Mouse (Mus musculus) NIH3T3 (cell line): ENCODE measurements around the gene Rps12-ps3.

Experiments
- DNase-seq: peaks from one replicate; pipeline ENCODE4 v3.0.0-alpha.2; 2012; ENCODE audit warnings: low read depth

The Rps12-ps3 gene

DNA sequence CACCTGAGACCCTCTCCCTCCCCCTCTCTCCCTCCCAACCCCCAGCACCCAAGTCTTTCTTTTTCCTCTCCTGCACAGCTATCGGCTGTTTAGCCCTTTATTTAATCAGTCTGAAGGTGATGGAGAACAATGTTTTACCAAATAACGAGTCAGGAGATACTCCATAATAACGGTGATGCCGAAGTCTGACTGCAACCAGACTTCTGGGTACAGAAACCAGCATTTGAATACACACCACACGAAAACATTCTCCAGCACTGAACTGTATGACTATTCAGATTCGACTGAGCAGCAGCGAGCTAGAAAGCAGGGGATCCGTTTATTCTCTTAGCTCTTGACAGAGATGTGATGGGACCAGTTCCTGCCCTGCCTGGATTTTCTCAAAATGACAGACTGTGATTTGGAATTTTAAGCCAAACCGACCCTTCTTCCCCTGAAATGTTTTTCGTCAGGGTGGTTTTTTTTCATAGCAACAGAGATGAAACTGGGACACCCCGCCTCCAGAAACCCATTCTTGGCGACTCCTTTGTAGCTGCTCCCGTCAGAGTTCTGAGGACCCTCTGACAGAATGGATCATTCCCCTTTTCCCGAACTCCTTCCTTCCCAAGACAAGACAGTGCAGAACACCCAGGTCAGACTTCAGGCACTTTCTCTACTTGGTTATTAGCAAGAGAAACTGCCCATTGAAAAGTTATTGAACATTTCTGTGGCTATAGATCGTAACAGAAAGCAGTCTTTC is 29.2 kb downstream of the Rps12-ps3 start:
- no peak for DNase-seq

GRCm38 (mm10) chr19:59352760-59353159 is 30.7 kb downstream of the Rps12-ps3 start:
- DNase-seq: no peak

GRCm38 (mm10) chr19:59354906-59355305 is 32.8 kb downstream of the Rps12-ps3 start:
- DNase-seq: no peak

GRCm38 (mm10) chr19:59356388-59356787 is 34.3 kb downstream of the Rps12-ps3 start:
- DNase-seq: no peak

DNA sequence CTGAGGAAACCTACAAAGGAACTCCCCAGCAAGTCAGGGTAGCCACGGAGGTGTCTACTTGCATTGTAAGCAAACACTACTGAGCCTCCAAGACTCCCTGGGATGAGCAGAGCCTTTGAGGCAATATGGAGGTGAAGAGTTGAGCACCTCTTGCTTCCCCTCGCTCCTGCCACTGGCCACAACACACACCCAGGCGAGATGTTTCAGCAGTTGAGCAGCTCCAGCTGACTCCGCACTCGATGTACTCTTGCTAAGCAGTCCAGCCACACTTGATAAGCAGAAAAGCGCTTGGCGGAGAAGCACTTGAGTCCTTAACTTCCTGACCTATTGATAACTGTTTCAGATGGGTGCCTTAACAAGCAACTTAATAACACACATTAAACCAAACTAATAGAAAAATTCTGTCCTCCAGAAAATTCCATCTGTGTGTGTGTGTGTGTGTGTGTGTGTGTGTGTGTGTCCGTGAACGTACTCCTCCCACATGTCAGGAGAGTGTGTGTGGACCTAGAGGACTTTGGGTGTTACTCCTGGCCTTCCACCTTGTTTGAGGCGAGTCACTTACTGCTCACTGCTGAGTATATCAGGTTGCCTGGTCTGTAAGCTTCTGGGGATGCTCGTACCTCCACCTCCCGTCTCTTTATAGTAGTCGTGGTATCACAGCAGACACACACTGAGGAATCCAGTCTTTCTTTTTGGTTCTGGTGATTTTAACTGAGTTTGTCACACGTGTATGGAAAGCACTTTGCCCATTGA is 34.9 kb downstream of the Rps12-ps3 start:
- no peak for DNase-seq

DNA sequence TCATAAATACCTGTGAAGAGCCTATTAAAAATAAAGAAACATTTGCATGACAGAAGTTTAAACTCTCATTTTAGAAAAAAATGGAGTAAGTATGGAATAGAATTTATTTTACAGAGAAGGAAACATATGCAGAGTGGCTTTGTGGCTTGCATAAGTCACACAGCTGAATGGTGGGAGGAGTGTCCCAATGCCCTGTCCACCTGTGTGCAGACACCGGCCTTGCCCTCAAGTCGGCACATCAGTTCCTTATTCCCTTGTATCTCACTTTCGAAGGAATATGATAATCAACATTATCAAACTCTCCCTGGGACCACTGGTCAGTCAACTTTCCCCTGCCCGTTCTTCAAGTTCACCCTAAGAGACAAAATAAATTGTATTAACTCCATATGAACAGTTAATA is 35.8 kb downstream of the Rps12-ps3 start:
- DNase-seq: no peak

GRCm38 (mm10) chr19:59359202-59359601 is 37.1 kb downstream of the Rps12-ps3 start:
- no peak for DNase-seq

DNA sequence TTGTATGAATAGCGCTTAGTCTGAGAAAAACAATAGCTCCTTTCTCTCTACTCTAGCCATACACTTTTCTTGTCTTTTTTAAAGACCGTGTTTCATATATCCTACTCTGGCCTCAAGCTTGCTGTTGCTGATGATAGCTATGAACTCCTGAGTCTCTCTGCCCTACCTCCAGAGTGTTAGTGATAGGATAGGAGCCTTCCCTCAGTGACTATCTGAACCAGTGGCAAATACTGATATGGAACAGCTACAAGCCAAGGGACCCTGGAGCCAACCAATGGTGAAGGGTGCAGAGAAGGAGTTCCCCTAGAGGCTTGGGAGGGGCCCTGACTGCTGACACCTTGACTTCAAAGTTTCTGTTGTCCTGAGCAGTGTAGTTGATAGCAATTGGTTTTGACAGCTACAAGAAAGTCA is 38.4 kb downstream of the Rps12-ps3 start:
- no peak for DNase-seq

- no peak for DNase-seq
Observed at GRCm38 (mm10) chr19:59362646-59363045, 40.6 kb downstream of the Rps12-ps3 start.

GRCm38 (mm10) chr19:59363666-59364065 is 41.6 kb downstream of the Rps12-ps3 start:
- DNase-seq: no peak

GRCm38 (mm10) chr19:59366724-59367123 is 44.6 kb downstream of the Rps12-ps3 start:
- no peak for DNase-seq

GRCm38 (mm10) chr19:59367892-59368291 is 45.8 kb downstream of the Rps12-ps3 start:
- DNase-seq: no peak

DNA sequence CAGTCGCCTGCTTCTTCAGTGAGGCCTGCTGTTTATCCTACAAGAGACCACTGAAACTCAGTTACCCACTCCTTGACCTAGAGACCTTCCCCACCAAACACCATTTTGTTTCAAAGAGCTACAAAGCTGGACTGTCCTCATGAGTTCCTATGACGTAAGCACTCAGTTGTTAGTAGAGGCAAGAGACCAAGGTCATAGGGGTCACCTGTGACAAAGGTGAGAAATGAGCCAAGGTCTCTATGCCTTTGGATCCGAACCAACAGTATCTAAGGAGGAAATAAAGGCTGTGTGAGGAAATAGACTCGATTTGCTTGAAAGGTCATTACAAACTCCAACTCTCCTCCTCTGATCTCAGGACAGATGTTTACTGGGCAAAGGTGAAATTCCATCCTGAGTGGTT is 48.9 kb downstream of the Rps12-ps3 start:
- no peak for DNase-seq
